Mouse (Mus musculus): ENCODE data around the gene Krtap26-1. TPM values are rescaled to one million over a fixed set of nuclear protein-coding genes. Genes with fewer than 3 reads are reported as not detected.

Krtap26-1 gene
- polyA plus RNA-seq (2012; rRNA removed): not detected in 2 replicates

DNA sequence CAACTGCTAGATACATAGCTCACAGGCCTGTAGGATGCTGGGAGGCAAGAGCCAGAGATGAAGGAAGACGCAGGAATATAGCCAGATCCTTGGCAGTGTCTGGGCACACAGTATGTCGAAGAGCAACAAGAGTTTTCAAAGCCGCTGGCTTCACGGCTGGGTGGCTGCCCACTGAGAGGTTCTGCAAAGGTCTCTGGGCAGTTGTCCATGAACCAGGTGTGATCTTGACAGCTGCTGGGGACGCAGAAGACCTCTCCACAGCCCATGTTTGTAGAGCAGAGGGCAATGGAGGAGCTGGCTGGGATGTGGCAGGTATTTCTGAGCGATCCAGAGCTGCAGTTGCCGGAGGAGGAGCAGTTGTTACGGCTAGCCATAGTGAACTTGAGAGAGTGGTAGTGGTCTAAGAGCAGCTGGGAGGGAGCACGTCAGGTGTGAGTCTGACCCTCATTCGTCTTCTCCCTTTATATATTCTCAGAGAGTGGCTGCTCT, at the start of gene Krtap26-1:
Gene Krtap26-1, minus strand, starts transcription at position 439 of the 489 bp plus-strand sequence.
- no peaks in the 10 kb centered on the region for H3K27me3 ChIP-seq (ENCODE audit: control insufficient read depth, insufficient read depth, low read length)
- no peak within 1 kb of the TSS for H3K27ac ChIP-seq (ENCODE audit: insufficient read depth, low read length)
- H3K4me1 ChIP-seq (ENCODE audit: control insufficient read depth, insufficient read depth, low read length): no peaks in the 10 kb centered on the region
- TF ChIP-seq POLR2A (IDR thresholded peaks at IDR 0.05; ENCODE audit: borderline replicate concordance, insufficient read depth, low read length) (no peak), CTCF (IDR thresholded peaks at IDR 0.05; ENCODE audit: borderline replicate concordance, insufficient read depth, low read depth, low read length) (no peak)
- no peak for DNase-seq
- H3K4me3 ChIP-seq (replicated peaks; ENCODE audit: insufficient read depth, low read depth, low read length): no peak within 1 kb of the TSS
- WGBS: 54% methylated on average over 10 of the region's 10 CpGs

- 77% methylated on average over 4 of the region's 4 CpGs for WGBS
- no peak for DNase-seq
- Histone ChIP-seq H3K4me3 (replicated peaks; ENCODE audit: insufficient read depth, low read depth, low read length) (no peak overlapping the region), H3K4me1 (ENCODE audit: control insufficient read depth, insufficient read depth, low read length) (no peaks in the 10 kb centered on the region), H3K27me3 (ENCODE audit: control insufficient read depth, insufficient read depth, low read length) (no peaks in the 10 kb centered on the region), H3K27ac (ENCODE audit: insufficient read depth, low read length) (no peak overlapping the region)
- TF ChIP-seq POLR2A (IDR thresholded peaks at IDR 0.05; ENCODE audit: borderline replicate concordance, insufficient read depth, low read length) (no peak), CTCF (IDR thresholded peaks at IDR 0.05; ENCODE audit: borderline replicate concordance, insufficient read depth, low read depth, low read length) (no peak)
Observed at GRCm38 (mm10) chr16:88696256-88696655, 48.7 kb upstream of the Krtap26-1 start.

DNA sequence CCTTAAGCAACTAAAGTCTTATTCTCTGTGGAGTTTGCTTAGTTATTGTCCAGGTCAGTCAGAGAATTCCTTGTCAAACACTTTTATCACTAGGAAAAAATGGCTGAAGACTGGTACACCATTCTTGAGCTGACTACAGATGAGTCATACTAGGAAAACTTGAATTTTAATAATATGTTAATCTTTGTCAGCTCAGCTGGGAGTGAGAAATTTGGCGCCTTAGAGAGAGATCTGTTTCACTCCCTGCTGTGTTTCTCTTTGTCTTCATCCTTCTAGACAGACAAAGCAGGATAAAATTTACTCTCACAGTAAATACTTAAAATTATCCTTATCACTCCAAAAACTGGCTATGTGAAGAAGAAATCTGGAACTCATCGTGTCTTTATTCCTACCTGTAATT, 33.7 kb upstream of the Krtap26-1 start:
- DNase-seq: peak in 1 of 2 experiments; percentile 17
- Histone ChIP-seq H3K4me1 (ENCODE audit: control insufficient read depth, insufficient read depth, low read length) (no peaks in the 10 kb centered on the region), H3K27me3 (ENCODE audit: control insufficient read depth, insufficient read depth, low read length) (no peaks in the 10 kb centered on the region), H3K4me3 (replicated peaks; ENCODE audit: insufficient read depth, low read depth, low read length) (no peak overlapping the region), H3K27ac (ENCODE audit: insufficient read depth, low read length) (no peak overlapping the region)
- 14% methylated on average over 2 of the region's 2 CpGs for WGBS
- TF ChIP-seq CTCF (IDR thresholded peaks at IDR 0.05; ENCODE audit: borderline replicate concordance, insufficient read depth, low read depth, low read length) (no peak), POLR2A (IDR thresholded peaks at IDR 0.05; ENCODE audit: borderline replicate concordance, insufficient read depth, low read length) (no peak)

DNA sequence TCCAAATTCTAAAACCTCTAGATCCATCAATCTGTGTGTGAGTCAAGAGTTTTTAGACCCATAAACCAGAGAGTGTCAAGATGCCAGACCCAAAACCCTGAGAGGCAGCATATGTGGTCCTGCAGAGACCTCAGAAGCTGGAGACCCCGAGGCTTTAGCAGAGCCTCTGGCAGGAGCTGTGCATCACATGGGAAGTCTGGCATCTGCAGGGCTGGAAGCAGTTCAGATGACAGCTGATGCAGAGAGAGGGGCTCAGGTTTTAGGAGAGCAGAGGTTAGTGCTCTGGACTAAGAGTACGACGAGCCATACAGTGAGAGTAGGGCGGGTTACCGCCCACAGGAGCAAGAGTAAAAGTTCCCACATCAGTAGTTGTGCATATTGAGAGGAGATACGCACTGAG, 31.5 kb upstream of the Krtap26-1 start:
- H3K4me1 ChIP-seq (ENCODE audit: control insufficient read depth, insufficient read depth, low read length): no peaks in the 10 kb centered on the region
- H3K27me3 ChIP-seq (ENCODE audit: control insufficient read depth, insufficient read depth, low read length): no peaks in the 10 kb centered on the region
- DNase-seq: no peak
- no peak overlapping the region for H3K4me3 ChIP-seq (replicated peaks; ENCODE audit: insufficient read depth, low read depth, low read length)
- no peak overlapping the region for H3K27ac ChIP-seq (ENCODE audit: insufficient read depth, low read length)
- 13% methylated on average over 6 of the region's 6 CpGs for WGBS
- no peak for TF ChIP-seq POLR2A (IDR thresholded peaks at IDR 0.05; ENCODE audit: borderline replicate concordance, insufficient read depth, low read length)
- TF ChIP-seq CTCF (IDR thresholded peaks at IDR 0.05; ENCODE audit: borderline replicate concordance, insufficient read depth, low read depth, low read length): no peak

- WGBS: 92% methylated on average over 4 of the region's 4 CpGs
Observed at GRCm38 (mm10) chr16:88671571-88671970, 24.0 kb upstream of the Krtap26-1 start, which contains the start of gene Krtap27-1. Krtap27-1 (minus strand) TSS chr16:88671671.

DNA sequence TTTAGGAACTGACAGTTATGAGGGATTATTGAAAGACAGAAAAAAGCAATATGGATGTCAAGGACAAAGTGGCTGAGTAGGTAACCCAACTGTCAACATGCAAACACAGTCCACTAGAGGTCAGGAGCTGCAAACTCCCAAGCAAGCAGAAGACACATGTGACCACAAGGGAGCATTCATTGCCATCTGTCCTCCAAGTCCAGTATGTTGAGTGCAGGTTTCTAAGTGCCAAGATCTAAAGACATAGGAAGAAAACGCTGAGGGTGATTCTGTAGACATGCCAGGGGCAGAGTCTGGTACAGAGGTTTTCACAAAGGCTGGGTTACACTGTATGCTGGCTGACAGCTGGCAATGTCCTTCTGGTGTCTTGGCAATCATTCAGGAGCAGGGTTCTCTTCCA, 9.8 kb upstream of the Krtap26-1 start:
- Histone ChIP-seq H3K27me3 (ENCODE audit: control insufficient read depth, insufficient read depth, low read length) (no peaks in the 10 kb centered on the region), H3K4me3 (replicated peaks; ENCODE audit: insufficient read depth, low read depth, low read length) (no peak overlapping the region), H3K27ac (ENCODE audit: insufficient read depth, low read length) (no peak overlapping the region), H3K4me1 (ENCODE audit: control insufficient read depth, insufficient read depth, low read length) (no peaks in the 10 kb centered on the region)
- DNase-seq: peak in 1 of 2 experiments; percentile 3
- TF ChIP-seq CTCF (IDR thresholded peaks at IDR 0.05; ENCODE audit: borderline replicate concordance, insufficient read depth, low read depth, low read length): peak; percentile 12; the same call in 1 of the 2 replicates
- TF ChIP-seq POLR2A (IDR thresholded peaks at IDR 0.05; ENCODE audit: borderline replicate concordance, insufficient read depth, low read length): no peak
- WGBS: 0% methylated on average over 1 of the region's 1 CpGs

More at GRCm38 (mm10) chr16:88671571-88671970, 24.0 kb upstream of the Krtap26-1 start, which contains the start of gene Krtap27-1:
- Histone ChIP-seq H3K27ac (ENCODE audit: insufficient read depth, low read length) (no peak within 1 kb of the TSS), H3K27me3 (ENCODE audit: control insufficient read depth, insufficient read depth, low read length) (no peaks in the 10 kb centered on the region), H3K4me1 (ENCODE audit: control insufficient read depth, insufficient read depth, low read length) (no peaks in the 10 kb centered on the region), H3K4me3 (replicated peaks; ENCODE audit: insufficient read depth, low read depth, low read length) (no peak within 1 kb of the TSS)
- TF ChIP-seq CTCF (IDR thresholded peaks at IDR 0.05; ENCODE audit: borderline replicate concordance, insufficient read depth, low read depth, low read length) (no peak), POLR2A (IDR thresholded peaks at IDR 0.05; ENCODE audit: borderline replicate concordance, insufficient read depth, low read length) (no peak)
- no peak for DNase-seq

DNA sequence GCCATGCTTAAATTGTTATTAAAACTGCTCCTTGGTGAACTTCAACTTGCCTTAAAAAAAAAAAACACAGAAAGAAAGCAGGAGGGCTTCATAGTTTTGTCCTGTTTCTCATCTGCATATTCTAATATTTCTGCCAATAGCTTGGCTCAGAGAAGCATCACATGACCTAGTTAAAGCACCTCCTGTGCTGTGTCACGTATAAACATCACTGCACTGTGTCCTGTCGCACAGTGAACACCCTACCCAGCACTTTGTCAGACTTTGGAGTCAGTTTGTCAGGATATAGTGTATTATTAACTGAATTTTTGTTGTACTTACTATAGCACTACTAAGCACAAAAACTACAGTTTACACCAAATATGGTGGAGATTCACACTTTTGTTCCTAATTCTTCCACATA, 4.4 kb upstream of the Krtap26-1 start:
- Histone ChIP-seq H3K27ac (ENCODE audit: insufficient read depth, low read length) (no peak overlapping the region), H3K27me3 (ENCODE audit: control insufficient read depth, insufficient read depth, low read length) (no peaks in the 10 kb centered on the region), H3K4me1 (ENCODE audit: control insufficient read depth, insufficient read depth, low read length) (no peaks in the 10 kb centered on the region), H3K4me3 (replicated peaks; ENCODE audit: insufficient read depth, low read depth, low read length) (no peak overlapping the region)
- WGBS: 39% methylated on average over 2 of the region's 2 CpGs
- TF ChIP-seq CTCF (IDR thresholded peaks at IDR 0.05; ENCODE audit: borderline replicate concordance, insufficient read depth, low read depth, low read length): no peak
- TF ChIP-seq POLR2A (IDR thresholded peaks at IDR 0.05; ENCODE audit: borderline replicate concordance, insufficient read depth, low read length): no peak
- no peak for DNase-seq

DNA sequence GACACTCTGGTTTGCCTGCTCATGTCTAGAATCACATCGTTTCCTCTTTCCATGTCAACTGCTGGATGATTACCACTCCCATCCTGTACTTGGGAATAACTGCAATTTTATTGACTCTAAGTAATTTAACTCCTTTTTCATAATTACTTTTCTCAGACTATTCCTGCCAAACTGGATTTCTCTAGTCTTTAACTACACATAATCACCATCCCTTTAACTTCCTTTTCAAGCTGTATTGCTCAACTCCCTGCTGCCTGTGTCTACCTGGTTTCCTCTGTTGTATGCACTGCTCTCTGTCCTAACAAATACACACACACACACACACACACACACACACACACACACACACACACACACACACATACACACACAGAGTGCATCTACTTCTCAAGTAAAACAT, 3.5 kb upstream of the Krtap26-1 start:
- H3K4me1 ChIP-seq (ENCODE audit: control insufficient read depth, insufficient read depth, low read length): no peaks in the 10 kb centered on the region
- 51% methylated on average over 1 of the region's 1 CpGs for WGBS
- no peak overlapping the region for H3K4me3 ChIP-seq (replicated peaks; ENCODE audit: insufficient read depth, low read depth, low read length)
- no peaks in the 10 kb centered on the region for H3K27me3 ChIP-seq (ENCODE audit: control insufficient read depth, insufficient read depth, low read length)
- DNase-seq: no peak
- TF ChIP-seq POLR2A (IDR thresholded peaks at IDR 0.05; ENCODE audit: borderline replicate concordance, insufficient read depth, low read length) (no peak), CTCF (IDR thresholded peaks at IDR 0.05; ENCODE audit: borderline replicate concordance, insufficient read depth, low read depth, low read length) (no peak)
- no peak overlapping the region for H3K27ac ChIP-seq (ENCODE audit: insufficient read depth, low read length)
